Mouse (Mus musculus): ENCODE results near the gene Scn4a. TPM values are rescaled to one million over a fixed set of nuclear protein-coding genes. Genes with fewer than 3 reads are reported as not detected.

Gene Scn4a
- total and polyA plus RNA-seq, 3 experiments, result 11.9 to 22.8 (median 22.1) TPM

DNA sequence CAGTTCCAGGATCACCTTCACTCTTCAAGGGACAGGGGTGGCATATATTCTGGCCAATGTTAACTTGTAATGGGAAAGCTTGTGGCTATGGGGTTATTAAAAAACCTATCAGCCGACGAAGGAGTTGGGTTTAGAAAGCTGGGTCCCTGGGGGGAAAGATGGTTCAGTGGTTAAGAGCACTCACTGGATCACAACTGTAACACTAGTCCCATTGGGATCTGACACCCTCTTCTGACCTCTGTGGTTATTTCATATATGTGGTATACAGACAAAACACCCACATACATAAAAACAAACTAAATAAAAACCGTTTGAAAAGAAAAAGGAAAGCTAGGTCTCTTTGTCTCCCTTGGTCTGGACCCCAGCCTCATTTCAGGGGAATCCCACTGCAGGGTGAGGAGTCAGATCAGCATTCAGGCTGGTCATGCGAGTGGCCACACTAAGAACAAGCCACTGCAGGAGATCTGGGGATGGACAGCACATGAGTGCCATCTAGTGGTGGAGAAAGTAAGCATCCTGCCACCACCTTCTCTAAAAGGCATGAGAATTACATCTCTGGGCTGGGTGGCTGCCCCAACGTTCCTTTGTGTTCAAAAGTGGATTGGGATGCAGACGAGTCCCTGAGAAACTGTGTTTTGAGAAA lies 38.6 kb upstream of the Scn4a start:
- 25% methylated on average over 6 of the region's 6 CpGs for WGBS

DNA sequence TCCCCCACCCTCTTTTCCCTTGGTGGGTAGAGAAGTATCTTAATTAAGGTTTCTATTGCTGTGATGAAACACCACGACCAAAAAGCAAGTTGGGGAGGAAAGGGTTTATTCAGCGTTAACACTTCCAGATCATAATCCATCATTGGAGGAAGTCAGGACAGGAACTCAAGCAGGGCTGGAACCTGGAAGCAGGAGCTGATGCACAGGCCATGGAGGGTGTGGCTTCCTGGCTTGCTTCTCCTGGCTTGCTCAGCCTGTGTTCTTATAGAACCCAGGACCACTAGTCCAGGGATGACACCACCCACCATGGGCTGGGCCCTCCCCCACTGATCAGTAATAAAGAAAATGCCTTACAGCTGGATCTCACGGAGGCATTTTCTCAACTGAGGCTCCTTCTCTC lies 37.7 kb upstream of the Scn4a start:
- Histone ChIP-seq H3K27ac (peak overlapping the region; percentile 66), H3K27me3 (ENCODE audit: control insufficient read depth, insufficient read depth, low read length) (no peaks in the 10 kb centered on the region), H3K36me3 (ENCODE audit: control insufficient read depth, insufficient read depth, low read length) (peaks cover 6% of the 10 kb centered on the region), H3K9ac (ENCODE audit: low read depth, low read length) (no peak overlapping the region), H3K4me1 (ENCODE audit: control insufficient read depth, insufficient read depth, low read length) (peaks cover 18% of the 10 kb centered on the region), H3K79me2 (replicated peaks; ENCODE audit: control insufficient read depth, insufficient read depth, low read length) (no peaks in the 10 kb centered on the region), H3K4me3 (no peak overlapping the region)
- peak in 1 of 2 experiments; percentile 43 for DNase-seq
- TF ChIP-seq POLR2A (IDR thresholded peaks at IDR 0.05; ENCODE audit: insufficient read depth, low read depth, low read length), result no peak
- TF ChIP-seq EP300 (IDR thresholded peaks at IDR 0.05; ENCODE audit: insufficient read depth, low read depth, low read length), result 0 out of 2 replicates have a peak, but pooled peaks have one; percentile 46
- TF ChIP-seq CTCF (IDR thresholded peaks at IDR 0.05), result no peak
- intact Hi-C loops (cut with DNase I), result loop anchor here (1.0 kb wide), 1 partner anchor 8 kb away; no protein-coding TSS in a partner anchor
- 33% methylated on average over 3 of the region's 3 CpGs for WGBS

More for the DNA sequence above, 38.6 kb upstream of the Scn4a start:
- Histone ChIP-seq H3K27ac (peak overlapping the region; percentile 66; the same call in 1 of the 2 replicates), H3K9ac (ENCODE audit: low read depth, low read length) (no peak overlapping the region), H3K4me1 (ENCODE audit: control insufficient read depth, insufficient read depth, low read length) (peaks cover 18% of the 10 kb centered on the region), H3K79me2 (replicated peaks; ENCODE audit: control insufficient read depth, insufficient read depth, low read length) (no peaks in the 10 kb centered on the region), H3K4me3 (no peak overlapping the region), H3K27me3 (ENCODE audit: control insufficient read depth, insufficient read depth, low read length) (no peaks in the 10 kb centered on the region), H3K36me3 (ENCODE audit: control insufficient read depth, insufficient read depth, low read length) (peaks cover 6% of the 10 kb centered on the region)
- intact Hi-C loops (cut with DNase I), result loop anchor here (1.0 to 2.0 kb wide), 3 partner anchors 9 to 89 kb away; no protein-coding TSS in a partner anchor
- peak; percentile 70 to 72 for DNase-seq
- no peak; the same call in 1 of the 2 replicates for TF ChIP-seq CTCF (IDR thresholded peaks at IDR 0.05)
- peak; percentile 95 for TF ChIP-seq EP300 (IDR thresholded peaks at IDR 0.05; ENCODE audit: insufficient read depth, low read depth, low read length)

DNA sequence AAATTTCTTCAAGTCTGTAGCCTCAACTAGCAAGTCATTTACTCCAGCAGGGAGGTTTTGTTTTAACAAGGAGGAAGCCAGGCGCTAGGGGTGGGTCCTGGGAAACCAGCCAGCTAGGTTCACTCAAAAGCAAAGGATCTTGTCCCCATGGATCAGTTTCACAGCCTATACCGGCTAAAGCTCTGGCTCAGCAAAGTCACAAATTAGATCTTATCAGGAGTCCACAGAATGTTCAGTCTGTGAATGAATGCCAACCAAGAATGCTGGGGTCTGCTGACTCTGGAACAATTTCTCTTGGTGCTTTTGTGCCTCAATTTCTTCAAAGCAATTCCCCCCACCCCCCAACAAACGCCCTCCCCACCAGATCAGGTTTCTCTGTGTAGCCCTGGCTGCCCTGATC lies 36.5 kb upstream of the Scn4a start:
- 31% methylated on average over 3 of the region's 3 CpGs for WGBS
- no peaks in the 10 kb centered on the region for H3K79me2 ChIP-seq (replicated peaks; ENCODE audit: control insufficient read depth, insufficient read depth, low read length)
- H3K36me3 ChIP-seq (ENCODE audit: control insufficient read depth, insufficient read depth, low read length), result peaks cover 6% of the 10 kb centered on the region
- H3K27ac ChIP-seq, result peak overlapping the region; percentile 51; the same call in 1 of the 2 replicates
- DNase-seq, result peak in 1 of 2 experiments; percentile 36
- H3K4me1 ChIP-seq (ENCODE audit: control insufficient read depth, insufficient read depth, low read length), result peaks cover 18% of the 10 kb centered on the region
- H3K27me3 ChIP-seq (ENCODE audit: control insufficient read depth, insufficient read depth, low read length), result no peaks in the 10 kb centered on the region
- H3K4me3 ChIP-seq, result no peak overlapping the region
- H3K9ac ChIP-seq (ENCODE audit: low read depth, low read length), result no peak overlapping the region
- intact Hi-C loops (cut with DNase I), result loop anchor here (10.0 kb wide), 1 partner anchor 445 kb away; no protein-coding TSS in a partner anchor
- TF ChIP-seq CTCF (IDR thresholded peaks at IDR 0.05), result no peak
- TF ChIP-seq EP300 (IDR thresholded peaks at IDR 0.05; ENCODE audit: insufficient read depth, low read depth, low read length), result no peak
- TF ChIP-seq POLR2A (IDR thresholded peaks at IDR 0.05; ENCODE audit: insufficient read depth, low read depth, low read length), result no peak

DNA sequence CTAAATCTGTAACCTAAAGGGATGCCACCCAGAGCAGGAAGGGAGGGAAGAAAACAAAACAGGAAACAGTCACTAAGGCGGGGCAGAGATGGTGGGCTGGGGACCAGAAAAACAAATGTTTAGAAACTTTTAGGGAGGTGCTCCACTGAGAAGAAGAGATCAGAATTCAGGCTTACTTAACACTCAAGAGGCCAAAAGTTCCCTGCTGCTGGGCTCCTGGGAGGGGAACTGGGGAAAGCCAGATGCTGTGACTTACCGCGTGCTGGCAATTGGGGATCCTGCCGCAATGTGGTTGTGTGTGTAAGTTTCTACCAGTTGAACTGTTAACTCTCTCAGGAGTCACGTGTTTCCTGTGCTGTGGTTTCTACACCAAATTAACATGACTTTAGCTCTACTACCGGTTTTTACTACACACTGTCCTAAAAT lies 34.7 kb upstream of the Scn4a start, which contains the start of gene Icam2:
Gene Icam2 (minus strand): TSS at position 285 of the 426 bp plus-strand sequence.
- H3K4me3 ChIP-seq, result no peak within 1 kb of the TSS
- H3K4me1 ChIP-seq (ENCODE audit: control insufficient read depth, insufficient read depth, low read length), result peaks cover 29% of the 10 kb centered on the region
- TF ChIP-seq POLR2A (IDR thresholded peaks at IDR 0.05; ENCODE audit: insufficient read depth, low read depth, low read length) (no peak), CTCF (IDR thresholded peaks at IDR 0.05) (no peak), EP300 (IDR thresholded peaks at IDR 0.05; ENCODE audit: insufficient read depth, low read depth, low read length) (no peak)
- no peaks in the 10 kb centered on the region for H3K79me2 ChIP-seq (replicated peaks; ENCODE audit: control insufficient read depth, insufficient read depth, low read length)
- DNase-seq, result peak in 1 of 2 experiments; percentile 58
- intact Hi-C loops (cut with DNase I), result loop anchor here (10.0 kb wide), 1 partner anchor 443 kb away; no protein-coding TSS in a partner anchor
- no peak within 1 kb of the TSS for H3K9ac ChIP-seq (ENCODE audit: low read depth, low read length)
- peaks cover 6% of the 10 kb centered on the region for H3K36me3 ChIP-seq (ENCODE audit: control insufficient read depth, insufficient read depth, low read length)
- 26% methylated on average over 6 of the region's 6 CpGs for WGBS
- H3K27me3 ChIP-seq (ENCODE audit: control insufficient read depth, insufficient read depth, low read length), result no peaks in the 10 kb centered on the region
- peak within 1 kb of the TSS; percentile 59 for H3K27ac ChIP-seq

GRCm38 (mm10) chr11:106387020-106387419 lies 33.9 kb upstream of the Scn4a start:
- intact Hi-C loops (cut with DNase I), result loop anchor here (10.0 kb wide), 1 partner anchor 442 kb away; no protein-coding TSS in a partner anchor
- Histone ChIP-seq H3K9ac (ENCODE audit: low read depth, low read length) (no peak overlapping the region), H3K27me3 (ENCODE audit: control insufficient read depth, insufficient read depth, low read length) (no peaks in the 10 kb centered on the region), H3K27ac (peak overlapping the region; percentile 59), H3K79me2 (replicated peaks; ENCODE audit: control insufficient read depth, insufficient read depth, low read length) (no peaks in the 10 kb centered on the region), H3K36me3 (ENCODE audit: control insufficient read depth, insufficient read depth, low read length) (peaks cover 6% of the 10 kb centered on the region), H3K4me3 (no peak overlapping the region), H3K4me1 (ENCODE audit: control insufficient read depth, insufficient read depth, low read length) (peaks cover 30% of the 10 kb centered on the region)
- TF ChIP-seq CTCF (IDR thresholded peaks at IDR 0.05), result no peak
- TF ChIP-seq EP300 (IDR thresholded peaks at IDR 0.05; ENCODE audit: insufficient read depth, low read depth, low read length), result no peak
- no peak for TF ChIP-seq POLR2A (IDR thresholded peaks at IDR 0.05; ENCODE audit: insufficient read depth, low read depth, low read length)
- no peak for DNase-seq
- 48% methylated on average over 6 of the region's 6 CpGs for WGBS

- no peaks in the 10 kb centered on the region for H3K79me2 ChIP-seq (replicated peaks; ENCODE audit: control insufficient read depth, insufficient read depth, low read length)
- WGBS, result 73% methylated on average over 3 of the region's 3 CpGs
- H3K27ac ChIP-seq, result no peak overlapping the region; the same call in 1 of the 2 replicates
- no peak overlapping the region for H3K4me3 ChIP-seq
- intact Hi-C loops (cut with DNase I), result loop anchor here (10.0 kb wide), 1 partner anchor 442 kb away; no protein-coding TSS in a partner anchor
- peaks cover 29% of the 10 kb centered on the region for H3K4me1 ChIP-seq (ENCODE audit: control insufficient read depth, insufficient read depth, low read length)
- no peak for DNase-seq
- no peak overlapping the region for H3K9ac ChIP-seq (ENCODE audit: low read depth, low read length)
- peaks cover 6% of the 10 kb centered on the region for H3K36me3 ChIP-seq (ENCODE audit: control insufficient read depth, insufficient read depth, low read length)
- H3K27me3 ChIP-seq (ENCODE audit: control insufficient read depth, insufficient read depth, low read length), result no peaks in the 10 kb centered on the region
- TF ChIP-seq CTCF (IDR thresholded peaks at IDR 0.05), result no peak
- TF ChIP-seq EP300 (IDR thresholded peaks at IDR 0.05; ENCODE audit: insufficient read depth, low read depth, low read length), result no peak
- TF ChIP-seq POLR2A (IDR thresholded peaks at IDR 0.05; ENCODE audit: insufficient read depth, low read depth, low read length), result no peak
These were observed 33.3 kb upstream of the Scn4a start for GRCm38 (mm10) chr11:106386409-106386808.
